Mouse (Mus musculus) spleen, postnatal 0 days (tissue): ENCODE results near the gene Itgb7. TPM values are rescaled to one million over a fixed set of nuclear protein-coding genes. Genes with fewer than 3 reads are reported as not detected.

ENCODE experiments used
- polyA plus RNA-seq: library from polyadenylated mRNA; unstranded; fragments of >200 nt; fragmentation: Nextera tagmentation; extraction: Ambion mirVana; gene quantifications from 2 replicates; pipeline ENCODE4 v1.2.1, GENCODE M21; 2015

Gene Itgb7
- polyA plus RNA-seq, result 26.2 and 29.5 TPM in 2 replicates

DNA sequence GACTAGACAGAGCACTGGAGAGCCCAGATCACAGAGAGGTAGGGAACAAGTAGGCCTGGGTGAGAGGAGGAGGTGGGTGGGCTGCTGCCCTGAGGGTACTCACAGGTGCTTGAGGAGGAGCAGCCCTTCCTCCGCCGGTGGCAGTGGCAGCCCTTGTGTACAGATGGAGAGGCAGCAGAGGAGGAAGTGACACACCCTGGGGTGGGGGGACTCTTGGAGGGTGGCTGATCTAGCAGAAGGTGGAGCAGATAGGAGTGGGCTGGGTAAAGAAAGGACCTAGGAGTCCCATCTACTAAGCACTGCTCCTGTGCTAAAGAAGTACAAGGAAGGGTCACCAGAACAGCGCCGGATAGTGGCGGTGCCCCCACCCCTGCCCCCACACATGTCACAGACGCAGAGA, at the start of gene Itgb7:
Itgb7 (minus strand) TSS at position 197 of the 400 bp plus-strand sequence.

DNA sequence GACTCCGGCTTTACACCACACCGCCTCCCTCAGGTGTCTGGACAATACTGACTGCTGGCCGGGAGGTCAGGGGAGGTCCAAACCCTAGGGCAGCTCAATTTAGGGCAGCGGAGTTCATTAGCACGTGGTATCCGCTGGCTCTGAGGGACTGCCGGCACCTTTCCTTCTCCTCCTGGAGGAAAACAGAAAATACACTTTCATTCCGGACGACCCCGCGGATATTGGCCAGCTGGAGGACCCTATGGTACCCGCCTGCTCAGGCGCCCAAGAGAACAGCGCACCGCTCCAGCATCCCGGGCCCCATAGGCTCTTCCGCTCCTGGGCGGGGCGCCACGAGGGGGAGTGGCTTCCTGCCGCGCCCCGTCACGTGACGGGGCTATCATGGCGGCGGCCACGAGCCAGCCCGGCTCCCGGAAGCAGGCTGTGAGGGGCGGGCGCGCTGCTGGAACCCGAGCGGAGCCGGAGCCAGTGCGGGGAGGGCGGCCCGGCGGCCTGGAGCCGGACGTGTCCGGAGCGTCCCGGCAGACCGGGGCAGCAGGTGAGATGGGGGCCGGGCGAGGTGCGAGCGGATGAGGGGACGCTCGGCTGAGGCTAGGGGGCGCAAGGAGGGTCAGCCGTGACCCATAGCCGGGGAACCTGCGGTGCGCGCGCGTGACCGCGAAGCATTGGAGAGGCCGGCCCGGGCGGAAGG, 47.5 kb upstream of the Itgb7 start, which contains the start of gene Mfsd5:
Mfsd5 (plus strand) TSS at position 363 of the 691 bp plus-strand sequence.

DNA sequence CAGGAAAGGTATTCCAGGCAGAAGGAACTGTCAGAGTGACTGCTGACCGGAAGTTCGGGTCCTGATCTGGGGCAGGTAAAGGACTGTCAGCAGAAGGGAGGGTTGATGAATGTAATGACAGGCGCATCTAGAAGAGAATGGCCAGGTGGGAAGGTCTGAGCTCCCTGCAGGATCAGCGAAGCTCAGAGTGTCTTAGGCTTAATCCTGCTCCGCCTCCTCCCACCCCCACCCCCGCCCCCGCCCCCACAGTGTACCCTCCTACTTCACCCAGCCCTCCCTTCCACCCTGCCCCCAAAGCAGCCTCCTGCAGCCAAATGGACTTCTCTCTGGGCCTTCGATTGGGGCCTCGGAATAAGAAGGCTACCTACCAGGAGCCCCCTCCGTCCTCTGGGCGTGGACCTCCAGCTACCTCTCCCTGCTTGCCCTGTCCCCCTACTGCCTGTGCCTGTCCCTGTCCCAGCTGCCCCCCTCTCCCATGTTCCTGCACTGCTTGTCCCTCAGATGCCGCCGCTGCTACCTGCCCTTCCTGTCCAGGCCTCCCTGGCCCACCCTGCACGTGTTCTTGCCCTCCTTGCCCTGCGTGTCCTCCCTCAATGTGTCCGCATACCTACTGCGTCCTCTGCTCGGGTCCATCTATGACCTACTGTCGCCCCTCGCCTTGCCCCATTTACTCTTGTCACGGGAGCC, 38.7 kb upstream of the Itgb7 start, which contains the start of gene Gm9918:
Gm9918 (plus strand) TSS at position 290 of the 687 bp plus-strand sequence.

GRCm38 (mm10) chr15:102257202-102258075, 25.7 kb upstream of the Itgb7 start, which contains the start of gene Rarg:
Gene Rarg (minus strand): TSS chr15:102257517.

GRCm38 (mm10) chr15:102204674-102205505, 26.9 kb downstream of the Itgb7 start, which contains the start of gene Csad:
Gene Csad (minus strand): TSS chr15:102204724.

GRCm38 (mm10) chr15:102202971-102203834, 28.5 kb downstream of the Itgb7 start, which contains the start of gene Zfp740:
Gene Zfp740 (plus strand): TSS chr15:102203249.

Other genes with a start within 250 kb of the Itgb7 start
- gene Krt8, start 227.5 kb downstream of the Itgb7 start, polyA plus RNA-seq, result 9.5 and 10.6 TPM in 2 replicates
- gene Krt18, start 203.8 kb downstream of the Itgb7 start, polyA plus RNA-seq, result 6.5 and 7.8 TPM in 2 replicates
- 65.4 and 69.7 TPM in 2 replicates for gene Eif4b, start 158.2 kb downstream of the Itgb7 start, polyA plus RNA-seq
- gene Tns2, start 131.5 kb downstream of the Itgb7 start, polyA plus RNA-seq, result 12.3 and 17.0 TPM in 2 replicates
- 12.9 and 13.5 TPM in 2 replicates for gene Spryd3, start 95.7 kb downstream of the Itgb7 start, polyA plus RNA-seq
- gene Igfbp6, start 87.6 kb downstream of the Itgb7 start, polyA plus RNA-seq, result 38.6 and 49.8 TPM in 2 replicates
- 3.5 and 3.6 TPM in 2 replicates for gene Soat2, start 81.4 kb downstream of the Itgb7 start, polyA plus RNA-seq
- 22.1 and 24.1 TPM in 2 replicates for gene Zfp740, start 28.7 kb downstream of the Itgb7 start, polyA plus RNA-seq
- gene Csad, start 27.2 kb downstream of the Itgb7 start, polyA plus RNA-seq, result 19.8 and 23.5 TPM in 2 replicates
- gene Rarg, start 25.6 kb upstream of the Itgb7 start, polyA plus RNA-seq, result 6.2 and 8.1 TPM in 2 replicates
- 0.05 TPM in 1 of 2 replicates, not detected in the other for gene Gm9918, start 38.6 kb upstream of the Itgb7 start, polyA plus RNA-seq
- 33.1 and 39.4 TPM in 2 replicates for gene Mfsd5, start 47.5 kb upstream of the Itgb7 start, polyA plus RNA-seq
- gene Espl1, start 64.3 kb upstream of the Itgb7 start, polyA plus RNA-seq, result 21.9 and 25.0 TPM in 2 replicates
- gene Pfdn5, start 94.2 kb upstream of the Itgb7 start, polyA plus RNA-seq, result 257 and 291 TPM in 2 replicates
- 53.5 and 57.2 TPM in 2 replicates for gene Myg1, start 99.8 kb upstream of the Itgb7 start, polyA plus RNA-seq
- 43.7 and 44.0 TPM in 2 replicates for gene Aaas, start 118.8 kb upstream of the Itgb7 start, polyA plus RNA-seq
- not detected in 2 replicates for gene Sp7, start 135.2 kb upstream of the Itgb7 start, polyA plus RNA-seq
- gene Sp1, start 174.2 kb upstream of the Itgb7 start, polyA plus RNA-seq, result 7.2 and 8.2 TPM in 2 replicates
- 0.52 and 1.0 TPM in 2 replicates for gene Amhr2, start 213.4 kb upstream of the Itgb7 start, polyA plus RNA-seq
- gene Prr13, start 227.1 kb upstream of the Itgb7 start, polyA plus RNA-seq, result 179 and 189 TPM in 2 replicates
- 129 and 138 TPM in 2 replicates for gene Pcbp2, start 238.6 kb upstream of the Itgb7 start, polyA plus RNA-seq